ENCODE assay signal across 8 mouse cellular contexts in the genomic region with DNA sequence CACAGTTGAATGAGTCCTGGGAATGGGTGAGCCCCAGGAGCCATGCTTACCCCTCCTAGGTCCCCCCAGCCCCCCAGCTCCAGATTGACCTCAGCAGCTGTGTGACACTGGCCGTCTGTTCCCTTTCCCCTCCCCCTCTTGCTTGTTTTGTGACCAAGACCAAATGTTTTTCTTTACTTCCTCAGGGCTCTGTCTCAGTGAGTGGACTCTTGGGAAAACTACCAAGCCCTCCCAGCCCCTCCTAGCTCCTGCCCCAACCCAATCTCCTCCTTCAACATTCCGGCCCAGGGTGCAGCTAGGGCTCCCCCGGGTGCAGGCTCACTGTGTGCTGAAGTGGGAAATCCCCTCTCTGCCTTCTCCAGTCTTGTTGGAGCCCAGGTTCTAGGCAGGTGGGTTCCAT. TPM values are rescaled to one million over a fixed set of nuclear protein-coding genes. Genes with fewer than 3 reads are reported as not detected.
DNase-seq lines count a peak whose midpoint lies in the region; ATAC-seq and TF ChIP-seq lines count a peak whose summit lies in the region.

No protein-coding gene starts in this region.

- H3K4me3 ChIP-seq in erythroblast, embryonic 14.5 days (replicated peaks) = peak overlapping the region; percentile 99
- H3K4me3 ChIP-seq in heart, postnatal 0 days (ENCODE audit: low read depth, low read length) = peak overlapping the region; percentile 79
- H3K4me3 ChIP-seq in midbrain, embryonic 13.5 days (replicated peaks) = peak overlapping the region; percentile 90

- no peak for TF ChIP-seq POLR2A in brain, embryonic 14.5 days (IDR thresholded peaks at IDR 0.05; ENCODE audit: borderline replicate concordance, extremely low read depth, insufficient read depth, insufficient read length, poor library complexity, severe bottlenecking)

- H3K4me2 ChIP-seq in heart, postnatal 0 days (ENCODE audit: low read depth, low read length) = peak overlapping the region; percentile 92
- peak overlapping the region; percentile 91 for H3K4me2 ChIP-seq in midbrain, embryonic 13.5 days (replicated peaks)

- no peak for TF ChIP-seq EP300 in heart, postnatal 0 days (IDR thresholded peaks at IDR 0.05; ENCODE audit: low read depth)

- H3K9me3 ChIP-seq in erythroblast, embryonic 14.5 days (ENCODE audit: control insufficient read depth, low read length) = no peaks in the 10 kb centered on the region
- H3K9me3 ChIP-seq in heart, postnatal 0 days (replicated peaks; ENCODE audit: control insufficient read depth, low read length) = no peaks in the 10 kb centered on the region
- H3K9me3 ChIP-seq in midbrain, embryonic 13.5 days = no peaks in the 10 kb centered on the region

- peaks cover 54% of the 10 kb centered on the region for H3K4me1 ChIP-seq in erythroblast, embryonic 14.5 days (ENCODE audit: control insufficient read depth)
- peaks cover 23% of the 10 kb centered on the region for H3K4me1 ChIP-seq in heart, postnatal 0 days (ENCODE audit: control insufficient read depth, insufficient read depth)
- peaks cover 55% of the 10 kb centered on the region for H3K4me1 ChIP-seq in midbrain, embryonic 13.5 days (replicated peaks)

- no peak for TF ChIP-seq CTCF in brain, embryonic 14.5 days (IDR thresholded peaks at IDR 0.05; ENCODE audit: borderline replicate concordance, extremely low read depth, insufficient read depth, insufficient read length)
- TF ChIP-seq CTCF in heart, postnatal 0 days (IDR thresholded peaks at IDR 0.05; ENCODE audit: low read depth) = no peak

- peak overlapping the region; percentile 88 for H3K27ac ChIP-seq in heart, postnatal 0 days (ENCODE audit: low read depth)
- peak overlapping the region; percentile 44; the same call in 1 of the 2 replicates for H3K27ac ChIP-seq in midbrain, embryonic 13.5 days

- peak; percentile 22 for DNase-seq in brain, embryonic 14.5 days (ENCODE audit: low read depth)
- no peak for DNase-seq in heart, postnatal 0 days (ENCODE audit: low spot score)
- peak; percentile 54 to 80 for DNase-seq in kidney, postnatal 36 days
- no peak for DNase-seq in cerebellum, postnatal 25 days
- no peak for DNase-seq in gastrocnemius, postnatal 4 days (ENCODE audit: low spot score in 2 of 2)

- H3K36me3 ChIP-seq in erythroblast, embryonic 14.5 days (ENCODE audit: control insufficient read depth) = peaks cover 51% of the 10 kb centered on the region
- H3K36me3 ChIP-seq in heart, postnatal 0 days (replicated peaks; ENCODE audit: control insufficient read depth, insufficient read depth, low read length) = peaks cover 28% of the 10 kb centered on the region
- peaks cover 20% of the 10 kb centered on the region for H3K36me3 ChIP-seq in midbrain, embryonic 13.5 days

- 51% methylated on average over 3 of the region's 3 CpGs for WGBS in heart, postnatal 0 days
- 42% methylated on average over 3 of the region's 3 CpGs for WGBS in midbrain, embryonic 13.5 days

- ATAC-seq in erythroblast, adult 5-6 weeks (replicated peaks; ENCODE audit: low FRiP score, poor library complexity, severe bottlenecking) = no peak
- ATAC-seq in heart, postnatal 0 days (ENCODE audit: insufficient read depth, low read depth) = no peak
- ATAC-seq in midbrain, embryonic 13.5 days = no peak

- no peaks in the 10 kb centered on the region for H3K27me3 ChIP-seq in erythroblast, embryonic 14.5 days (ENCODE audit: control insufficient read depth)
- H3K27me3 ChIP-seq in heart, postnatal 0 days (ENCODE audit: control insufficient read depth, insufficient read depth, low read length) = no peaks in the 10 kb centered on the region
- H3K27me3 ChIP-seq in midbrain, embryonic 13.5 days = no peaks in the 10 kb centered on the region

- H3K9ac ChIP-seq in heart, postnatal 0 days (replicated peaks; ENCODE audit: low read depth, low read length) = peak overlapping the region; percentile 70; the same call in 1 of the 2 replicates
- peak overlapping the region; percentile 89 for H3K9ac ChIP-seq in midbrain, embryonic 13.5 days (replicated peaks)

RNA-seq across cellular contexts. Expression of a gene that starts 1.6 kb away (rescaled TPM):
- polyA plus RNA-seq in erythroblast, embryonic 14.5 days (2012) = 3.8 and 3.9 TPM in 2 replicates
- 1.9 and 6.3 TPM in 2 replicates for total RNA-seq in erythroblast, adult 5-6 weeks (2015; ENCODE audit: low replicate concordance)
- total RNA-seq in erythroblast, adult 5-6 weeks (2017; ENCODE audit: low replicate concordance) = 0.94 and 4.7 TPM in 2 replicates
- polyA plus RNA-seq in brain, embryonic 14.5 days (2012; rRNA removed) = 14.8 and 14.9 TPM in 2 replicates
- total RNA-seq in heart, postnatal 0 days (2014; rRNA removed; ENCODE audit: low replicate concordance) = 1.6 and 5.3 TPM in 2 replicates
- 1.8 and 2.5 TPM in 2 replicates for polyA plus RNA-seq in heart, postnatal 0 days (2015; fragmentation: Nextera tagmentation; extraction: Ambion mirVana)
- polyA plus RNA-seq in midbrain, embryonic 13.5 days (2015; fragmentation: Nextera tagmentation; extraction: Ambion mirVana) = 9.2 and 9.9 TPM in 2 replicates
- total RNA-seq in gastrocnemius, postnatal 4 days (2021) = 10 to 100 TPM in 1 of 2 experiments, 1 to 10 TPM in 1; 8.6 to 11.0 TPM

RNA-seq across cellular contexts. Expression of a gene that starts 1.7 kb away (rescaled TPM):
- polyA plus RNA-seq in erythroblast, embryonic 14.5 days (2012) = 6.3 and 7.1 TPM in 2 replicates
- 9.0 and 27.2 TPM in 2 replicates for total RNA-seq in erythroblast, adult 5-6 weeks (2015; ENCODE audit: low replicate concordance)
- 10.6 and 13.9 TPM in 2 replicates for total RNA-seq in erythroblast, adult 5-6 weeks (2017; ENCODE audit: low replicate concordance)
- polyA plus RNA-seq in brain, embryonic 14.5 days (2012; rRNA removed) = 16.9 and 18.8 TPM in 2 replicates
- 12.7 and 19.7 TPM in 2 replicates for total RNA-seq in heart, postnatal 0 days (2014; rRNA removed; ENCODE audit: low replicate concordance)
- 15.9 and 17.8 TPM in 2 replicates for polyA plus RNA-seq in heart, postnatal 0 days (2015; fragmentation: Nextera tagmentation; extraction: Ambion mirVana)
- 18.7 and 21.4 TPM in 2 replicates for polyA plus RNA-seq in midbrain, embryonic 13.5 days (2015; fragmentation: Nextera tagmentation; extraction: Ambion mirVana)
- total RNA-seq in gastrocnemius, postnatal 4 days (2021) = 10 to 100 TPM; 19.2 to 23.0 TPM

RNA-seq across cellular contexts. Expression of a gene that starts 1.8 kb away (rescaled TPM):
- polyA plus RNA-seq in erythroblast, embryonic 14.5 days (2012) = not detected in 2 replicates
- not detected in 2 replicates for total RNA-seq in erythroblast, adult 5-6 weeks (2015; ENCODE audit: low replicate concordance)
- not detected in 2 replicates for total RNA-seq in erythroblast, adult 5-6 weeks (2017; ENCODE audit: low replicate concordance)
- 0.23 and 0.25 TPM in 2 replicates for polyA plus RNA-seq in brain, embryonic 14.5 days (2012; rRNA removed)
- total RNA-seq in heart, postnatal 0 days (2014; rRNA removed; ENCODE audit: low replicate concordance) = 0.65 TPM in 1 of 2 replicates, not detected in the other
- polyA plus RNA-seq in heart, postnatal 0 days (2015; fragmentation: Nextera tagmentation; extraction: Ambion mirVana) = 0.11 and 0.16 TPM in 2 replicates
- 0.23 and 0.32 TPM in 2 replicates for polyA plus RNA-seq in midbrain, embryonic 13.5 days (2015; fragmentation: Nextera tagmentation; extraction: Ambion mirVana)
- under 1 TPM; 0.74 to 0.80 TPM for total RNA-seq in gastrocnemius, postnatal 4 days (2021)

RNA-seq across cellular contexts. Expression of a gene that starts 10.5 kb away (rescaled TPM):
- 5.9 and 11.5 TPM in 2 replicates for polyA plus RNA-seq in erythroblast, embryonic 14.5 days (2012)
- total RNA-seq in erythroblast, adult 5-6 weeks (2015; ENCODE audit: low replicate concordance) = 11.0 and 17.1 TPM in 2 replicates
- 3.1 and 4.8 TPM in 2 replicates for total RNA-seq in erythroblast, adult 5-6 weeks (2017; ENCODE audit: low replicate concordance)
- 31.0 and 37.8 TPM in 2 replicates for polyA plus RNA-seq in brain, embryonic 14.5 days (2012; rRNA removed)
- total RNA-seq in heart, postnatal 0 days (2014; rRNA removed; ENCODE audit: low replicate concordance) = 10.4 TPM in 1 of 2 replicates, not detected in the other
- 1.5 and 2.8 TPM in 2 replicates for polyA plus RNA-seq in heart, postnatal 0 days (2015; fragmentation: Nextera tagmentation; extraction: Ambion mirVana)
- 2.7 and 10.9 TPM in 2 replicates for polyA plus RNA-seq in midbrain, embryonic 13.5 days (2015; fragmentation: Nextera tagmentation; extraction: Ambion mirVana)
- total RNA-seq in gastrocnemius, postnatal 4 days (2021) = 1 to 10 TPM; 3.2 to 3.8 TPM

RNA-seq across cellular contexts. Expression of a gene that starts 14.9 kb away (rescaled TPM):
- polyA plus RNA-seq in erythroblast, embryonic 14.5 days (2012) = 0.02 TPM in 1 of 2 replicates, not detected in the other
- total RNA-seq in erythroblast, adult 5-6 weeks (2015; ENCODE audit: low replicate concordance) = not detected in 2 replicates
- not detected in 2 replicates for total RNA-seq in erythroblast, adult 5-6 weeks (2017; ENCODE audit: low replicate concordance)
- polyA plus RNA-seq in brain, embryonic 14.5 days (2012; rRNA removed) = 0.06 TPM in 1 of 2 replicates, not detected in the other
- total RNA-seq in heart, postnatal 0 days (2014; rRNA removed; ENCODE audit: low replicate concordance) = 7.6 TPM in 1 of 2 replicates, not detected in the other
- polyA plus RNA-seq in heart, postnatal 0 days (2015; fragmentation: Nextera tagmentation; extraction: Ambion mirVana) = 0.08 and 0.23 TPM in 2 replicates
- polyA plus RNA-seq in midbrain, embryonic 13.5 days (2015; fragmentation: Nextera tagmentation; extraction: Ambion mirVana) = not detected in 2 replicates
- total RNA-seq in gastrocnemius, postnatal 4 days (2021) = 1 to 10 TPM in 1 of 2 experiments, under 1 TPM in 1; 0.59 to 1.2 TPM

Comparison
In these comparisons a context has a peak if more than half of its experiments do, and no peak if none do; other contexts are left out.
1. DNase-seq: peak in brain, embryonic 14.5 days (single experiment) and kidney, postnatal 36 days (2 of 2); none in heart, postnatal 0 days (single experiment), cerebellum, postnatal 25 days (0 of 2) and gastrocnemius, postnatal 4 days (0 of 2).
2. Peak in every context shown above with its lines, with median percentiles within 50 percentile points of each other: H3K4me3 ChIP-seq.